Mouse (Mus musculus) neural tube, embryonic 11.5 days (tissue): ENCODE data around the gene Pgghg. TPM values are rescaled to one million over a fixed set of nuclear protein-coding genes. Genes with fewer than 3 reads are reported as not detected.

ENCODE experiments used
- ATAC-seq: fragments of 200-750 bp; cut with Nextera tagmentation; 2 replicates; pipeline ENCODE4 v1.8.0; 2017; ENCODE audit warnings: moderate number of reproducible peaks, mild to moderate bottlenecking, moderate TSS enrichment, moderate library complexity; ENCODE audit not compliant: insufficient read depth, low FRiP score, low TSS enrichment
- DNase-seq: peaks from one replicate; pipeline ENCODE4 v3.0.0-alpha.2; 2015; ENCODE audit warnings: low spot score
- H3K27ac ChIP-seq: fragments of 300-500 bp; sonication (generic); 2 replicates; pipeline ENCODE4 v1.5.1; 2014; ENCODE audit warnings: low read depth, mild to moderate bottlenecking, low read length
- H3K27me3 ChIP-seq: fragments of 300-500 bp; sonication (generic); 2 replicates; pipeline ENCODE4 v1.6.1; 2014; ENCODE audit warnings: mild to moderate bottlenecking, low read length, mixed read lengths; ENCODE audit not compliant: control insufficient read depth, insufficient read depth
- H3K36me3 ChIP-seq: fragments of 300-500 bp; sonication (generic); 2 replicates; pipeline ENCODE4 v1.6.1; 2014; ENCODE audit warnings: mild to moderate bottlenecking, low read length, moderate library complexity, mixed read lengths; ENCODE audit not compliant: control insufficient read depth, insufficient read depth
- H3K4me1 ChIP-seq: fragments of 300-500 bp; sonication (generic); 2 replicates; pipeline ENCODE4 v1.6.1; 2014; ENCODE audit warnings: low read length, mixed read lengths; ENCODE audit not compliant: control insufficient read depth, insufficient read depth
- H3K4me2 ChIP-seq: fragments of 300-500 bp; sonication (generic); 2 replicates; pipeline ENCODE4 v1.6.1; 2014; ENCODE audit warnings: low read depth, mild to moderate bottlenecking, moderate library complexity
- H3K4me3 ChIP-seq: fragments of 300-500 bp; sonication (generic); 2 replicates; pipeline ENCODE4 v1.5.1; 2014; ENCODE audit warnings: low read depth, low read length
- H3K9ac ChIP-seq: fragments of 300-500 bp; sonication (generic); 2 replicates; pipeline ENCODE4 v1.6.1; 2014; ENCODE audit warnings: mild to moderate bottlenecking, low read length
- H3K9me3 ChIP-seq: fragments of 300-500 bp; sonication (generic); 2 replicates; pipeline ENCODE4 v1.6.1; 2016; ENCODE audit warnings: low read length; ENCODE audit not compliant: control insufficient read depth
- WGBS: fragments of 180-500 bp; shearing (Covaris S2); extraction: QIAGEN DNeasy Blood & Tissue Kit; methylation state at CpG from one replicate; pipeline ENCODE4 v1.1.7; 2014; 5-methylcytosine and 5-hydroxymethylcytosine counted together
- polyA plus RNA-seq: library from polyadenylated mRNA; unstranded; fragments of >200 nt; fragmentation: Nextera tagmentation; extraction: Ambion mirVana; gene quantifications from 2 replicates; pipeline ENCODE4 v1.2.1, GENCODE M21; 2014

Pgghg gene
- polyA plus RNA-seq, 1 experiment from 2014 or later, result 15.8 TPM

DNA sequence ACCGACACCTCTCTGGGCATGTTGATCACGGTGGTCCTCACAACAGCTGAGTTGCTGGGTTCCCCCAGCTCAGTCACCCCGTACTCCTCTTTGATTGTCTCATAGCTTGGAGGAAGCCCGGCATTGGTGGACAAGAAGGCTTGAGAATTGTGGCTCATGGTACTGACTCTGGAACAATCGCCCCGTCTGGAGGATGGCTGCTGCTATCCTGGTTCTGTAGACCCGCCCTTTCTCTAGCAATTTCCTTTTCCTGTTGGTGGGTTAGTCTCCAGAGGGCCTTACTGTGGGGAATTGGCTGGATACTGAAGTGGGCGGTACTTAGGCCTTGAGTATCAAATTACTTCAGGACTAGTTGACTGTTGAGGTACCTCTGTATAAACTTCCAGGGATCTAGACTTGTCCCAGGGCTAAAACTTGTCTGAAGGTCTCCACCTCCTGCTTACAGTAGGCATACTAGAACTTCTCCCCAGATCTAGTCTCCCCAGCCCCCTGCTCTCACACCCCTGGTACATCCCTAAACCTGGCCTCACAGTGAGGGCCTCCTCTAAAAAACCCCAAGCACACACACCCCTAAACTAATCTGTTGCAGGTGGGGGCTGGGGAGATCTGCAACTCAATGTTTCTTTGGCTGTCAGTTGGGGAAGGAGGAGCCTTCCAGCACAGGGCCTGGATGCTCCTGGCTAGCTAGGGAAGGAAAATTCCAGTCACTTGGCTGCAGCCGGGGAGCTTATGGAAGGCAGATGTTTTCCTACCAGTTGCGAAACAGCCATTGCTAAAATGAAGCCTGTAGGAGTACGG lies 14.8 kb downstream of the Pgghg start, which contains the start of the genes Gm45717 and Ifitm2:
Gene Gm45717, minus strand, starts transcription at position 180 of the 798 bp plus-strand sequence.
Gene Ifitm2, minus strand, starts transcription at position 230 of the 798 bp plus-strand sequence.
- H3K27me3 ChIP-seq, result no peaks in the 10 kb centered on the region
- peak within 1 kb of the TSS; percentile 58 for H3K4me2 ChIP-seq
- no peaks in the 10 kb centered on the region for H3K9me3 ChIP-seq
- H3K9ac ChIP-seq, result peak within 1 kb of the TSS; percentile 48
- peak within 1 kb of the TSS; percentile 38 for H3K4me3 ChIP-seq
- DNase-seq, result peak; percentile 61
- H3K27ac ChIP-seq, result peak within 1 kb of the TSS; percentile 46; the same call in 1 of the 2 replicates
- H3K36me3 ChIP-seq, result no peaks in the 10 kb centered on the region
- H3K4me1 ChIP-seq, result peaks cover 5% of the 10 kb centered on the region; the same call in 1 of the 2 replicates
- peak; percentile 43; the same call in 1 of the 2 replicates for ATAC-seq
- WGBS, result 21% methylated on average over 11 of the region's 11 CpGs

DNA sequence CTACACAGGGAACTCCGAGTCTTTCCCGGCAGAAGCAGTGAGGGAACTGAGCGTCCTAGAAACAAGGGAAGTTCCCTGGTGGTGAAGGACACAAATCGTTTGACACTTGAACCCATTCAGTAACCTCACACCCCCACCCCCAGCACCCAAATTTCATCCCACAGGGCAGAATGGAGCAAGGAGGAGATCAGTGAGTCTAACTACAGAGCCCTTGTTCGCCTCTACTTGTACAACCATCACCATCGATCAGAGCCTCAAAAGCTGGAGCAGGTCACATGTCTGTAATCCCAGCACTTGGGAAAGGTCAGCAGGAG lies 15.3 kb downstream of the Pgghg start:
- Histone ChIP-seq H3K4me1 (peaks cover 5% of the 10 kb centered on the region; the same call in 1 of the 2 replicates), H3K27me3 (no peaks in the 10 kb centered on the region), H3K27ac (no peak overlapping the region), H3K9ac (no peak overlapping the region), H3K4me3 (no peak overlapping the region), H3K9me3 (no peaks in the 10 kb centered on the region), H3K36me3 (no peaks in the 10 kb centered on the region), H3K4me2 (no peak overlapping the region)
- DNase-seq (no peak), ATAC-seq (no peak)
- WGBS, result 53% methylated on average over 6 of the region's 6 CpGs

DNA sequence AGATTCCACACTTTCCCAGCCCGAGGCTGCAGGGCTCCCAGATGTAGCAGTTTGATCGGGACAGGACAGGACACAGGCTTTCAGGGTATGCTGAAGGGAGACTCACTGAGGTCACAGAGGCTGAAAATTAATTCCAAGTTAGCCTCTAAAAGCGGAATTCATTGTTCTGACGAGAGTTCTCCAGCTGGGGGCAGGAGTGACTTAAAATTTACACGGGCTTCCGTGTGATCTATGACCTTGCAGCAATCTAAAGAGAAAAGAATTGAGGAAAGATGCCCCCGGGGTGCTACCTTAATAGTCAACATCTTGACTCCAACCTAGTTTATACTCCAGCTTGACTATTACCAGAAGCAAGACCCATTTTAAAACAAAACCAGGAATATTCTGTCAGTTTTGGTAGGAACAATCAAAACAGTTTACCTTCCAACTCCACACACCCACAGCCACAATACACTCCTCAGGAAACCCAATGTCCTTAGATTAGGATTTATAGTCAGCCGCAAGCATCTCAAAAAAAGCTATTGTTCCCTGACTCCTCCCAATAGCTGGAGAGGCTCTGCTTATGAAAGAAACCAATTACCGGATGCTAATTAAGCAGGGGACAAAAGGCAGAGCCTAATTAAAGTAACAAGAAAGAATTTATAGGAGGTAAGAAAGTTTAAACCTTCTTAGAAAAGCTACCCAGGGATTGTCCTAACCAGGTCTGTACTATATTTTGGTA lies 18.1 kb downstream of the Pgghg start:
- WGBS, result 4% methylated on average over 9 of the region's 9 CpGs
- H3K27ac ChIP-seq, result no peak overlapping the region
- ATAC-seq (peak; percentile 46; the same call in 1 of the 2 replicates), DNase-seq (peak; percentile 53)
- peaks cover 5% of the 10 kb centered on the region; the same call in 1 of the 2 replicates for H3K4me1 ChIP-seq
- no peak overlapping the region for H3K4me2 ChIP-seq
- H3K9ac ChIP-seq, result no peak overlapping the region
- no peak overlapping the region for H3K4me3 ChIP-seq
- no peaks in the 10 kb centered on the region for H3K27me3 ChIP-seq
- H3K36me3 ChIP-seq, result no peaks in the 10 kb centered on the region
- H3K9me3 ChIP-seq, result no peaks in the 10 kb centered on the region

DNA sequence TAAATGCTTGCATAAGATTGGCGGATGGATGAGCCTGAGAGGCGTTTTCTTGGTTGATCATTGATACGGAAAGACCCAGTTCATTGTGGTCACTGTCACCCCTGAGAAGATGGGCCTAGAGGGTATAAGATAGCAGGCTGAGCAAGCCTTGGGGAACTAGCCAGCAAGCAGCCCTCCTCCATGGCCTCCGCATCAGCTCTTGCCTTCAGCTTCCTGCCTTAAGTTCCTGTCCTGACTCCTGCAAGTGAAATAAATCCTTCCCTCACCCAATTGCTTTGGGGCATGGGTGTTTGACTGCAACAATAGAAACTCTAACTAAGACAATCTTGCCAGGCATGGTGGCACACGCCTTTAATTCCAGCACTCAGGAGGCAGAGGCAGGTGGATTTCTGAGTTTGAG lies 18.8 kb downstream of the Pgghg start:
- no peaks in the 10 kb centered on the region for H3K36me3 ChIP-seq
- WGBS, result 55% methylated on average over 5 of the region's 5 CpGs
- no peak overlapping the region for H3K27ac ChIP-seq
- ATAC-seq (no peak), DNase-seq (no peak)
- no peaks in the 10 kb centered on the region for H3K9me3 ChIP-seq
- H3K4me1 ChIP-seq, result peaks cover 5% of the 10 kb centered on the region; the same call in 1 of the 2 replicates
- no peak overlapping the region for H3K4me2 ChIP-seq
- no peak overlapping the region for H3K4me3 ChIP-seq
- no peaks in the 10 kb centered on the region for H3K27me3 ChIP-seq
- H3K9ac ChIP-seq, result no peak overlapping the region

- H3K4me1 ChIP-seq, result peaks cover 5% of the 10 kb centered on the region; the same call in 1 of the 2 replicates
- 29% methylated on average over 2 of the region's 2 CpGs for WGBS
- H3K9ac ChIP-seq, result no peak overlapping the region
- ATAC-seq, result no peak
- no peaks in the 10 kb centered on the region for H3K9me3 ChIP-seq
- no peak overlapping the region for H3K4me3 ChIP-seq
- no peak for DNase-seq
- H3K4me2 ChIP-seq, result no peak overlapping the region
- H3K27ac ChIP-seq, result no peak overlapping the region
- no peaks in the 10 kb centered on the region for H3K27me3 ChIP-seq
- H3K36me3 ChIP-seq, result no peaks in the 10 kb centered on the region
Observed at GRCm38 (mm10) chr7:140961416-140961815, 20.2 kb downstream of the Pgghg start.

- Histone ChIP-seq H3K4me1 (peaks cover 5% of the 10 kb centered on the region; the same call in 1 of the 2 replicates), H3K27me3 (no peaks in the 10 kb centered on the region), H3K36me3 (no peaks in the 10 kb centered on the region), H3K9me3 (no peaks in the 10 kb centered on the region), H3K4me2 (no peak overlapping the region), H3K4me3 (no peak overlapping the region), H3K9ac (no peak overlapping the region), H3K27ac (no peak overlapping the region)
- WGBS, result 36% methylated on average over 2 of the region's 2 CpGs
- DNase-seq (no peak), ATAC-seq (no peak)
Observed at GRCm38 (mm10) chr7:140962733-140963132, 21.5 kb downstream of the Pgghg start.

GRCm38 (mm10) chr7:140966921-140967320 lies 25.7 kb downstream of the Pgghg start, which contains the start of gene Ifitm1:
Gene Ifitm1 (plus strand): TSS chr7:140967221.
- H3K4me3 ChIP-seq, result no peak within 1 kb of the TSS
- 84% methylated on average over 4 of the region's 4 CpGs for WGBS
- DNase-seq, result no peak
- no peak for ATAC-seq
- H3K27ac ChIP-seq, result no peak within 1 kb of the TSS
- no peak within 1 kb of the TSS for H3K9ac ChIP-seq
- 0 out of 2 replicates have a peak, but pooled peaks cover 2% of the 10 kb centered on the region for H3K4me1 ChIP-seq
- H3K27me3 ChIP-seq, result no peaks in the 10 kb centered on the region
- no peaks in the 10 kb centered on the region for H3K9me3 ChIP-seq
- no peak within 1 kb of the TSS for H3K4me2 ChIP-seq
- no peaks in the 10 kb centered on the region for H3K36me3 ChIP-seq

DNA sequence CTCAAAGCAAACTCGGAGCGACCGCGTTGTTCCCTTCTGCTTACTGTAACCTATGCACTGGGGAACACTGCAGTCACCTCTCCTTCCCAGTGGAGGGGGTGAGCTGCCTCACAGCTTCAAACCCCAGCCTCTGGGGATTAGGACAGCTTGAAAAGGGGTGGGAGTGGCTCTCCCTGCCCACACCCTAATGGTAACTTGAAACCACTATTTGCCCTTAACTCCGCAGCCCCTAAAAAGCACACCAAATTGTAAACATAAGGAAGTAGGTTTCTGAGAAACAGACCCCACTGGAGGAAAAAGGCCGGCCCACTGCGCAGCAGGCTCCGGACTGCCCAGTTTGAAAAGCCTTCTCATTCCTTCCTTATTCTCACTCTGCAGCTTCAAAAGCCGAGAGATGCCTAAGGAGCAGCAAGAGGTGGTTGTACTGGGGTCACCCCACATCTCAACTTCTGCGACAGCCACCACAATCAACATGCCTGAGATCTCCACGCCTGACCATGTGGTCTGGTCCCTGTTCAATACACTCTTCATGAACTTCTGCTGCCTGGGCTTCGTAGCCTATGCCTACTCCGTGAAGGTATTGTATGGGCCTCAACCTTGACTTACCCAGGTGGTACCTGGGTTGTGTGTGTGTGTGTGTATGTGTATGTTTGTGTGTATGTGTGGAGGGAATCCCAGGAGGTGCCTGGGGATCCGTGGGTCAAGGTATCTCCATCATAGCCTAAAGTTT lies 26.8 kb downstream of the Pgghg start:
- H3K4me3 ChIP-seq, result no peak overlapping the region
- 5% methylated on average over 14 of the region's 14 CpGs for WGBS
- no peak overlapping the region for H3K4me2 ChIP-seq
- no peak overlapping the region for H3K27ac ChIP-seq
- H3K9ac ChIP-seq, result no peak overlapping the region
- 0 out of 2 replicates have a peak, but pooled peaks cover 2% of the 10 kb centered on the region for H3K4me1 ChIP-seq
- no peaks in the 10 kb centered on the region for H3K27me3 ChIP-seq
- DNase-seq (no peak), ATAC-seq (no peak)
- no peaks in the 10 kb centered on the region for H3K36me3 ChIP-seq
- H3K9me3 ChIP-seq, result no peaks in the 10 kb centered on the region
